Mouse (Mus musculus): Measurements from ENCODE around the gene Pigx.

Gene Pigx

GRCm38 (mm10) chr16:32099638-32100150, at the start of gene Pigx, which contains the start of gene Cep19:
TSS of gene Pigx (minus strand) at chr16:32099740.
TSS of gene Cep19 (plus strand) at chr16:32099800.
- peak; percentile 84 to 89 for DNase-seq (ENCODE audit: low spot score in 2 of 2)

GRCm38 (mm10) chr16:32147589-32148207, 48.2 kb upstream of the Pigx start:
- DNase-seq (ENCODE audit: low spot score in 2 of 2) = no peak

GRCm38 (mm10) chr16:32144592-32144991, 45.1 kb upstream of the Pigx start:
- no peak for DNase-seq (ENCODE audit: low spot score in 2 of 2)

GRCm38 (mm10) chr16:32143766-32144165, 44.2 kb upstream of the Pigx start:
- DNase-seq (ENCODE audit: low spot score in 2 of 2) = no peak

- DNase-seq (ENCODE audit: low spot score in 2 of 2) = no peak
Measured at GRCm38 (mm10) chr16:32138954-32139353, 39.4 kb upstream of the Pigx start.

- no peak for DNase-seq (ENCODE audit: low spot score in 2 of 2)
Measured at GRCm38 (mm10) chr16:32135842-32136357, 36.4 kb upstream of the Pigx start.

- DNase-seq (ENCODE audit: low spot score in 2 of 2) = no peak
Measured at GRCm38 (mm10) chr16:32133148-32133547, 33.6 kb upstream of the Pigx start.

- no peak for DNase-seq (ENCODE audit: low spot score in 2 of 2)
Measured at GRCm38 (mm10) chr16:32130190-32130826, 30.8 kb upstream of the Pigx start.

GRCm38 (mm10) chr16:32129449-32130189, 30.1 kb upstream of the Pigx start:
- DNase-seq (ENCODE audit: low spot score in 2 of 2) = no peak

GRCm38 (mm10) chr16:32127046-32127445, 27.5 kb upstream of the Pigx start:
- no peak for DNase-seq (ENCODE audit: low spot score in 2 of 2)

GRCm38 (mm10) chr16:32125364-32125763, 25.8 kb upstream of the Pigx start:
- no peak for DNase-seq (ENCODE audit: low spot score in 2 of 2)

GRCm38 (mm10) chr16:32124444-32125335, 25.1 kb upstream of the Pigx start:
- DNase-seq (ENCODE audit: low spot score in 2 of 2) = no peak

GRCm38 (mm10) chr16:32124020-32124419, 24.5 kb upstream of the Pigx start:
- DNase-seq (ENCODE audit: low spot score in 2 of 2) = no peak

GRCm38 (mm10) chr16:32120454-32120853, 20.9 kb upstream of the Pigx start:
- DNase-seq (ENCODE audit: low spot score in 2 of 2) = no peak

- peak in 1 of 2 experiments; percentile 41 for DNase-seq (ENCODE audit: low spot score in 2 of 2)
Measured at GRCm38 (mm10) chr16:32116186-32116585, 16.6 kb upstream of the Pigx start.

- DNase-seq (ENCODE audit: low spot score in 2 of 2) = no peak
Measured at GRCm38 (mm10) chr16:32115781-32116180, 16.2 kb upstream of the Pigx start.

- DNase-seq (ENCODE audit: low spot score in 2 of 2) = peak; percentile 67 to 81
Measured at GRCm38 (mm10) chr16:32114968-32115695, 15.6 kb upstream of the Pigx start.

- no peak for DNase-seq (ENCODE audit: low spot score in 2 of 2)
Measured at GRCm38 (mm10) chr16:32114406-32114805, 14.9 kb upstream of the Pigx start.

- DNase-seq (ENCODE audit: low spot score in 2 of 2) = peak in 1 of 2 experiments; percentile 31
Measured at GRCm38 (mm10) chr16:32113541-32114218, 14.1 kb upstream of the Pigx start.
